Mouse (Mus musculus): ENCODE measurements around the gene Sftpa1.

Gene Sftpa1

DNA sequence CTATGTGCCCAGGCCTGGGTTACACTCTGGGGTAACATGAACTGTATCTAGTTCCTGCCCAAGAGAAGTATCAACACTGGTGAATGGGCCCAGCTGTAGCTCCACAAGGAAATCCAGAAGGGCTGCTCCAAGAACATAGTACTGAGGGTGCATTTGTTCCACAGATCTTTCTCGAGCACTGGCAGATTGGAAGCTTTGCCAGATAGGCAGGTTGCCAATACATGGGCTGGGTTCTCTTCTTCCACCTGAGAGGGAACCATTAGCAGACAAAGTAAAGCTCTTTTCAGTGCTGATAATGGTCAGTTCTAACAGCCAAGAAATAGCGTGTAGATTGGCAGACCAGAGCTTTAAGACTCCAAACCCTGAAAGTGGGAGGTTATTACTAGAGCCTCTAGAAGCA, 15.8 kb downstream of the Sftpa1 start:
- in situ Hi-C loops (cut with MboI; ENCODE audit: low pct_unique_long_range_greater_than_20kb in 1 of 2, low sequenced_read_pairs in 2 of 2, unreplicated experiment in 1 of 2): no loop called here

- in situ Hi-C loops (cut with MboI; ENCODE audit: low pct_unique_long_range_greater_than_20kb in 1 of 2, low sequenced_read_pairs in 2 of 2, unreplicated experiment in 1 of 2): no loop called here
Measured at GRCm38 (mm10) chr14:41151220-41151898, 19.8 kb downstream of the Sftpa1 start, which contains the start of gene Mbl1. Gene Mbl1 (plus strand): TSS chr14:41151458.

- in situ Hi-C loops (cut with MboI; ENCODE audit: low pct_unique_long_range_greater_than_20kb in 1 of 2, low sequenced_read_pairs in 2 of 2, unreplicated experiment in 1 of 2): no loop called here
Measured at GRCm38 (mm10) chr14:41160076-41160475, 28.5 kb downstream of the Sftpa1 start.

DNA sequence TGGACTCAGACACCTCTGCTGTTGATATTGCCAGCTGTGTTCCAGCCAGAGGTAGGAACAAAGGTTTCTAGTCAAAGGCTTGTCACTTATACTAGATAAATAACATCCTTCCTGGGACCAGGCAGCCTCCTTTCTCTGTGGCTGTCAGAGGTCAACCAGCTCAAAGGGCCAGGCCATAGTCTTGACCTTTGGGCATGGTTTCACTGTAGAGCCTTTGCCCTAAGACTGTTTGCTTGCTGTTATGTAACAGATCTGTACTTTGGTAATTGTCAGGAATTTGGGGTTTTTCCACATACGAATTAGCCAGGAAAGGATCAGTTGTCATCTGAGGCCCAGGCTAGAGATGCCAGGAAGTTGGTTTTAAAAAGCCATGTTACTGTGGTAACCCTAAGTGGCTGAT, 29.2 kb downstream of the Sftpa1 start:
- in situ Hi-C loops (cut with MboI; ENCODE audit: low pct_unique_long_range_greater_than_20kb in 1 of 2, low sequenced_read_pairs in 2 of 2, unreplicated experiment in 1 of 2): no loop called here

DNA sequence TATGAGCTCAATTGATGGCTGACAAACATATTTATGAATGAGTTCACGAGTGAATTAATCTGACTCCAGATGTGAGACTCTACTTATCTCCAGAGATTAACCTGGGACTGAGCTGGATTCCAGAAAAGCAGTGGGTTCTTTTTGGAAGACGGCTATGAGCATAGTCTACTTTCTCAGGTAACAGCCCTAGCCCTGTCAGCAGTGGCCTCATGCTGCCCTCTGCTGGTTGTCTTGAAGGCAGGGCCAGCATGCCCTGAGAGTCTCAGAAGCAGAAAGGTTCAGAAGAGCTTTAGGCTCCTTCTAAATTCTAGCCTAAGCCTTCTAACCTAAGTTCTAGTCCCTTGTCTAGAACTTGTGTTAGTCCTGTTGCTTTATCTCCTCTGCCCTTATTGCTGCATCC, 31.1 kb downstream of the Sftpa1 start:
- in situ Hi-C loops (cut with MboI; ENCODE audit: low pct_unique_long_range_greater_than_20kb in 1 of 2, low sequenced_read_pairs in 2 of 2, unreplicated experiment in 1 of 2): no loop called here

DNA sequence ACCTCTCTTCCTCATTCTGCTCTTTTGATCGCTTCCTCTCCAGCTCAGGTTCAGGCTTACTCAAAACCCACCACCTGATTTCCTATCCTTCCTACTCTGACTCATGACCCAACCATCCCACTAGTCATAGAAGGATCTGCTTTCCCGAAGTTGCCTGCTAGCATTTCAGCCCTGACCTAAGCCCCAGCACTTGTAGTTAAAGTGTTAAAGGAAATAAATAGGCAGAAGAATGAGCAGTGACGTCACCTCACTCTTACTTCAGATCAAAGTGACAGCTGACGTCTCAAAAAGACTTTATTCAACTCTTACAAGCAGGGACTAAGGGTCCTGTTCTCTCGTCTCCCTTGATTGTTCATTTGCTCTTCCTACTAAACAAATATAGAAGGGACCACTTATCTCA, 35.7 kb downstream of the Sftpa1 start:
- in situ Hi-C loops (cut with MboI; ENCODE audit: low pct_unique_long_range_greater_than_20kb in 1 of 2, low sequenced_read_pairs in 2 of 2, unreplicated experiment in 1 of 2): loop anchor here in 1 of 2 experiments (5.0 kb wide), 1 partner anchor 75 kb away; no protein-coding TSS in a partner anchor

- in situ Hi-C loops (cut with MboI; ENCODE audit: low pct_unique_long_range_greater_than_20kb in 1 of 2, low sequenced_read_pairs in 2 of 2, unreplicated experiment in 1 of 2): loop anchor here in 1 of 2 experiments (5.0 kb wide), 1 partner anchor 76 kb away; no protein-coding TSS in a partner anchor
Measured at GRCm38 (mm10) chr14:41168567-41168966, 37.0 kb downstream of the Sftpa1 start.

GRCm38 (mm10) chr14:41170514-41170913, 38.9 kb downstream of the Sftpa1 start:
- in situ Hi-C loops (cut with MboI; ENCODE audit: low pct_unique_long_range_greater_than_20kb in 1 of 2, low sequenced_read_pairs in 2 of 2, unreplicated experiment in 1 of 2): no loop called here

GRCm38 (mm10) chr14:41174802-41175201, 43.2 kb downstream of the Sftpa1 start:
- in situ Hi-C loops (cut with MboI; ENCODE audit: low pct_unique_long_range_greater_than_20kb in 1 of 2, low sequenced_read_pairs in 2 of 2, unreplicated experiment in 1 of 2): no loop called here

GRCm38 (mm10) chr14:41185059-41185821, 53.7 kb downstream of the Sftpa1 start, which contains the start of gene Sftpd:
Gene Sftpd (minus strand): TSS chr14:41185149.
- in situ Hi-C loops (cut with MboI; ENCODE audit: low pct_unique_long_range_greater_than_20kb in 1 of 2, low sequenced_read_pairs in 2 of 2, unreplicated experiment in 1 of 2): no loop called here

All from mouse embryonic stem cell (cell line).